Mouse (Mus musculus) hindbrain, embryonic 13.5 days (tissue): ENCODE measurements at regions not wholly inside any gene's neighbourhood (a gene's known extent, or its start where the extent isn't known, plus 50 kb on each side); places are given as distances from the start of the nearest gene placed in this dataset.
A peak's percentile ranks its signal among the peaks of the same experiment; 100 is the strongest.

Source experiments
- ATAC-seq: fragments of 200-750 bp; cut with Nextera tagmentation; 2 replicates; pipeline ENCODE4 v1.8.0; 2017; ENCODE audit warnings: moderate TSS enrichment; ENCODE audit not compliant: low FRiP score
- H3K27ac ChIP-seq: fragments of 300-500 bp; sonication (generic); 2 replicates; pipeline ENCODE4 v1.5.1; 2015; ENCODE audit warnings: inconsistent platforms, mild to moderate bottlenecking, moderate library complexity
- H3K27me3 ChIP-seq: fragments of 300-500 bp; sonication (generic); 2 replicates; pipeline ENCODE4 v1.6.1; 2015; ENCODE audit warnings: mild to moderate bottlenecking, inconsistent platforms
- H3K36me3 ChIP-seq: fragments of 300-500 bp; sonication (generic); 2 replicates; pipeline ENCODE4 v1.6.1; 2015; ENCODE audit warnings: mild to moderate bottlenecking, inconsistent platforms
- H3K4me1 ChIP-seq: fragments of 300-500 bp; sonication (generic); replicated peaks from 2 replicates; pipeline ENCODE4 v1.6.1; 2015; ENCODE audit warnings: inconsistent platforms
- H3K4me2 ChIP-seq: fragments of 300-500 bp; sonication (generic); 2 replicates; pipeline ENCODE4 v1.6.1; 2015; ENCODE audit warnings: inconsistent platforms, mild to moderate bottlenecking, moderate library complexity
- H3K4me3 ChIP-seq: fragments of 300-500 bp; sonication (generic); 2 replicates; pipeline ENCODE4 v1.5.1; 2015; ENCODE audit warnings: mild to moderate bottlenecking, inconsistent platforms
- H3K9ac ChIP-seq: fragments of 300-500 bp; sonication (generic); 2 replicates; pipeline ENCODE4 v1.6.1; 2015; ENCODE audit warnings: mild to moderate bottlenecking, inconsistent platforms
- H3K9me3 ChIP-seq: fragments of 300-500 bp; sonication (generic); 2 replicates; pipeline ENCODE4 v1.6.1; 2016; ENCODE audit warnings: inconsistent platforms
- WGBS: fragments of 180-500 bp; shearing (Covaris S2); methylation state at CpG from one replicate; pipeline ENCODE4 v1.1.7; 2015; 5-methylcytosine and 5-hydroxymethylcytosine counted together

- no peaks in the 10 kb centered on the region for H3K36me3 ChIP-seq
- H3K27ac ChIP-seq, result no peak overlapping the region
- ATAC-seq, result no peak
- H3K9ac ChIP-seq, result peak overlapping the region; percentile 59
- no peaks in the 10 kb centered on the region for H3K9me3 ChIP-seq
- WGBS, result 1% methylated on average over 18 of the region's 18 CpGs
- peaks cover 12% of the 10 kb centered on the region for H3K4me1 ChIP-seq
- peak overlapping the region; percentile 29 for H3K4me3 ChIP-seq
- peaks cover 43% of the 10 kb centered on the region for H3K27me3 ChIP-seq
- peak overlapping the region; percentile 55 for H3K4me2 ChIP-seq
Measured at GRCm38 (mm10) chr2:172613891-172614391, 64.5 kb downstream of the Tfap2c start.

GRCm38 (mm10) chr2:172615148-172615547 is 65.8 kb downstream of the Tfap2c start:
- Histone ChIP-seq H3K4me3 (no peak overlapping the region), H3K4me1 (peaks cover 12% of the 10 kb centered on the region), H3K36me3 (no peaks in the 10 kb centered on the region), H3K9ac (no peak overlapping the region), H3K27ac (no peak overlapping the region), H3K27me3 (peaks cover 49% of the 10 kb centered on the region), H3K4me2 (no peak overlapping the region), H3K9me3 (no peaks in the 10 kb centered on the region)
- ATAC-seq, result no peak
- 34% methylated on average over 2 of the region's 2 CpGs for WGBS

DNA sequence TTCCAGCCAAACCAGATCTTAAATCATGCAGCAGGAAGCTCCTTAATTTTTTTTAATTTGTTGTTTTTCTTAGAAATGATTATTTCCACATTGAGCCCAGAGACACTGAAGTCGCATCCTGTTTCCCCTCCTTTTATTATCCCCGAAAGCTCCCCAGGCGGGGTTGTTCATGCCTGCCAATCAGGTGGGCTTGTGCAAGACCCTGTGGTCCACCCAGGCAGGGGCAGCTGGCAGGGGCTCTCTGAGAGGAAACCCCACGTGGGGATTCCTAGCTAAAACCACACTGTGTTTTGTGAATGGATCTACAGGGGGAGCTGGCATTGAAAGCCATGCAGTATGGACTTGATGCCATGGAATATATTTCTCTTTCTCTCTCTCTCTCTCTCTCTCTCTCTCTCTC is 66.2 kb downstream of the Tfap2c start:
- Histone ChIP-seq H3K27me3 (peaks cover 52% of the 10 kb centered on the region), H3K4me1 (peaks cover 12% of the 10 kb centered on the region)

GRCm38 (mm10) chr2:172619168-172619567 is 69.8 kb downstream of the Tfap2c start:
- Histone ChIP-seq H3K4me3 (no peak overlapping the region), H3K4me2 (no peak overlapping the region), H3K4me1 (peaks cover 11% of the 10 kb centered on the region), H3K27ac (no peak overlapping the region), H3K9me3 (no peaks in the 10 kb centered on the region), H3K9ac (no peak overlapping the region), H3K36me3 (no peaks in the 10 kb centered on the region), H3K27me3 (peaks cover 38% of the 10 kb centered on the region)
- ATAC-seq, result no peak
- 77% methylated on average over 7 of the region's 7 CpGs for WGBS

More for the DNA sequence above, 66.2 kb downstream of the Tfap2c start:
- no peak overlapping the region for H3K9ac ChIP-seq
- ATAC-seq, result no peak
- H3K4me2 ChIP-seq, result no peak overlapping the region
- 18% methylated on average over 4 of the region's 4 CpGs for WGBS
- no peak overlapping the region for H3K4me3 ChIP-seq
- H3K27ac ChIP-seq, result no peak overlapping the region
- H3K36me3 ChIP-seq, result no peaks in the 10 kb centered on the region
- no peaks in the 10 kb centered on the region for H3K9me3 ChIP-seq

DNA sequence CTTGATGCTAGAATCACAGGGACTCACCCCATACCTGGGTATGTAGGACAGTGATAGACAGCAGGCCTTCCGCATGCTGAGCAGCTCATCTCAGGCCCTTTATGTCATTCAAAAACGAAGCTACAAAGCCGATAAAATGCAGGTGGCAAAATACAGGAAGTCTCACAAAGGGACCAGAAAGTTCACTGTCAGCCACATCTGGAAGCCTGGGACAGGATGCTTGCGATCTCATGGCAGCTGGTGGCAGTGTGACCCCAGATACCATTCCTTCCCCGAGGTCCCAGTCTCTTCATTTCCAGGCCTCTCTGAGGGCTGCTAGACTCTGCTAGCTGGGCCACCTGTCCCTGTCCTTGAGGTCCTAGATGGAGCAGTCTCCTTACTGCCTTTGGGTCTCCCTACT is 70.6 kb downstream of the Tfap2c start:
- Histone ChIP-seq H3K36me3 (no peaks in the 10 kb centered on the region), H3K27me3 (peaks cover 32% of the 10 kb centered on the region), H3K27ac (no peak overlapping the region), H3K4me2 (no peak overlapping the region), H3K4me3 (no peak overlapping the region), H3K9me3 (no peaks in the 10 kb centered on the region), H3K4me1 (peaks cover 7% of the 10 kb centered on the region; the same call in 1 of the 2 replicates), H3K9ac (no peak overlapping the region)
- ATAC-seq, result no peak
- WGBS, result 65% methylated on average over 5 of the region's 5 CpGs

DNA sequence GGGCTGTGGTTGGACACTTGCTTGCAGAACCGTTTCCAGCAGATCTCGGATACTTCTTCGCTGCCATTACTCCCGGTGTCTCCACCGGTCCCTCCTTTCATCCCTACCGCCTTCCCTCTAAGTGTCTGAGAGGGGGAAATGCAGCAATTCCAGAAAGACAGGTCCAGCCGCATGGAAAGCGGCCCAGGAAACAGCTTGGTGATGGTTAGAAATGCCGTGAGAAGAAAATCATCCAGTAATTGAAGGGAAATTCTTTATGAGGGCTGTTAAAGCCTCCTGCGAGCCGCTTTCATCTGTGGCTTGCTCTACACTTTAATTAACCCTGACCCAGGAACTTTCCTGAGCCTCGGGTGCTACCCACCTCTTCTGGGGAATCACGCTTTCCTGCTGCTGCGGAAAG is 74.3 kb downstream of the Tfap2c start:
- 16% methylated on average over 14 of the region's 14 CpGs for WGBS
- Histone ChIP-seq H3K4me1 (peaks cover 5% of the 10 kb centered on the region; the same call in 1 of the 2 replicates), H3K36me3 (no peaks in the 10 kb centered on the region), H3K9ac (no peak overlapping the region), H3K27me3 (peaks cover 26% of the 10 kb centered on the region), H3K4me2 (no peak overlapping the region), H3K27ac (no peak overlapping the region), H3K9me3 (no peaks in the 10 kb centered on the region), H3K4me3 (no peak overlapping the region)
- ATAC-seq, result no peak

DNA sequence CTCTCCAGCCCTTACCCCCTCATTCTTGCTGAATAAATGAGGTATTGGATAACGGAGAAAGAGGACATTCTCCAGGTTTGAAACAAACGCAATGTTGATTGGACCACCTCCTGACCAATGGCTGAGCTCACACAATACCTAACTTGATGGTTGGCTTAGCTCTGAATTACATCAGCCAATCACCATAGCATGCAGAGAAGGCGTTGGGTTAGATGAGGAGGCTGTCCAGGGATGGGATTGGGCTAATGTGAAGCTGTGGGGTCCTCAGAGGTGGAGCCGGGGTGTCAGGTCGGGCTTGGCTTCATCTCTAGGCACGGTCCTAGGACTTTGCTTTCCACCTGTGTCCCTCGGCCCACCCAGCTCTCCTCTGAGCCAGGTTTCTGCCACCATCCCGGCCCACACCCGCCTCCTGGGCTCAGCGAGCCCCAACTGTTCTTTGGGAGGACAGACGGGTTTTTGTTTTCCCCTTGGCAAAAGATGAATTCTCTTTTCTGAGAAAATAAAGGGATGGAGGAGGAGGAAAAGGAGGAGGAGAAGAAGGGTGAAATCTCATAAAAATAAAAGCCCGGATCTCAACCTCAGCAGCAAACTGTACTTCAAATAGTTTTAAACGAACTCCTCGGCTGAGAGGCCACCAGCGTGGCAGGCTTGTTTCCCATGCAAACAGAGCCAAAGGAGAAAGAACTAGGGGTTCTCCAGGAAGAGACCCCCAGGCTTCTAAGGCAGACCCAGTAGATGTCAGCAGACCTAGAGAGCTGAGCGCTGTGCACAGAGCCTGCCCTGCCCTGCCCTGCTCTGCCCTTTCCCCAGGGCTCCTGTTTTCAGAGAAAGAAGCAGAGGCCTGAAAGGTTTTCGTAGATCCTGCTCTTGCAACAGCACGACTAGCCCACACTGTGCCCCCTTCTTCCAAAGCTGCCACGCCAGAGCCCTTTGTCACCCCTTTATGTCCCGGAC is 78.2 kb downstream of the Tfap2c start:
- Histone ChIP-seq H3K4me1 (peaks cover 5% of the 10 kb centered on the region; the same call in 1 of the 2 replicates), H3K4me3 (no peak overlapping the region), H3K27ac (no peak overlapping the region), H3K4me2 (no peak overlapping the region), H3K27me3 (peaks cover 17% of the 10 kb centered on the region), H3K36me3 (no peaks in the 10 kb centered on the region), H3K9me3 (no peaks in the 10 kb centered on the region), H3K9ac (no peak overlapping the region)
- no peak for ATAC-seq
- WGBS, result 72% methylated on average over 20 of the region's 20 CpGs

GRCm38 (mm10) chr2:172630333-172630732 is 80.9 kb downstream of the Tfap2c start:
- H3K4me2 ChIP-seq, result no peak overlapping the region
- H3K4me3 ChIP-seq, result no peak overlapping the region
- ATAC-seq, result no peak
- H3K9me3 ChIP-seq, result no peaks in the 10 kb centered on the region
- H3K4me1 ChIP-seq, result no peaks in the 10 kb centered on the region
- no peak overlapping the region for H3K27ac ChIP-seq
- 0 out of 2 replicates have a peak, but pooled peaks cover 4% of the 10 kb centered on the region for H3K27me3 ChIP-seq
- no peaks in the 10 kb centered on the region for H3K36me3 ChIP-seq
- H3K9ac ChIP-seq, result no peak overlapping the region
- WGBS, result 76% methylated on average over 3 of the region's 3 CpGs

DNA sequence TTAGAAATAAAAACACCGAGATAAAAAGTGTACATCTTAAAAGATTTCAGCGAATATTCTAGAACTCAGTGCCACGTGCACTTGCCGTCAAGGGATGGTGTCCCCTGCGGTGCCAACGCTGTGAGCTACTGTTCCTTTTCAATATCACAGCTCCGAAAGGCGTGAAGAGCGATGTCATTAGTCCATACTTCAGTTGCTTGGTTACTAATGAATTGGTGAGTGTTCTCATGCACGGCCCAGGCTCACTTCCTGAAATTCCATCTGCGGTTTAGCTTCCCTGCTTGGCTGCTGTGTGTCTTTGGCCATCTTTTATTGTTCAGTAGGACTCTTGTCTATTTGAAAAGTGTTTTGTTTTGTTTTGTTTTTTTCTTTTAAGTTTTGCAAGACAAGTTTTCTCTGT is 93.2 kb downstream of the Tfap2c start:
- 49% methylated on average over 11 of the region's 11 CpGs for WGBS
- ATAC-seq, result no peak
- Histone ChIP-seq H3K9me3 (no peaks in the 10 kb centered on the region), H3K9ac (no peak overlapping the region), H3K4me3 (no peak overlapping the region), H3K27me3 (peaks cover 25% of the 10 kb centered on the region), H3K4me1 (peaks cover 6% of the 10 kb centered on the region; the same call in 1 of the 2 replicates), H3K27ac (no peak overlapping the region), H3K36me3 (no peaks in the 10 kb centered on the region), H3K4me2 (no peak overlapping the region)

DNA sequence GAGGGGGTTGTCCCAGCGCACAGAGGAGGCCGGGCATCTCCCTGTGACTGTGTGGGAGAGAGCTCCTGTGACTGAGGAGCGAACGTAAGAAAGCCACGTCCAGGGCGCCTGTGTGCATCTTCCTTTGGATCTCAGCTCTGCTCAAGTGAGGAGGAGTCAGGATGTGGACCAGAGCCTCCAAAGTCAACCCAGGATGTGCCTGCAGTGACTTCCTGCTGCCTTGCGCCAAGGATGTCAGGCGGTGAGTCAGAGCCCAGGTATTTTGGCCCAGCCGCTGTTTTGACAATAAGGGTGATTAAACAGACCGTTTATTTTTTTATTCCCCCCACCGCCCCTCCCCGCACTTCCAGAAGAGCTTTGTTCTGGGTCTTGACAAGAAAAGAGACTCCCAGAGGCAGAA is 94.5 kb downstream of the Tfap2c start:
- H3K4me3 ChIP-seq, result no peak overlapping the region
- H3K27me3 ChIP-seq, result peaks cover 30% of the 10 kb centered on the region
- H3K27ac ChIP-seq, result no peak overlapping the region
- H3K9ac ChIP-seq, result no peak overlapping the region
- peaks cover 6% of the 10 kb centered on the region; the same call in 1 of the 2 replicates for H3K4me1 ChIP-seq
- no peak overlapping the region for H3K4me2 ChIP-seq
- ATAC-seq, result no peak
- no peaks in the 10 kb centered on the region for H3K9me3 ChIP-seq
- 39% methylated on average over 12 of the region's 12 CpGs for WGBS
- H3K36me3 ChIP-seq, result no peaks in the 10 kb centered on the region

- Histone ChIP-seq H3K4me3 (no peak overlapping the region), H3K36me3 (no peaks in the 10 kb centered on the region), H3K27ac (no peak overlapping the region), H3K4me2 (no peak overlapping the region), H3K4me1 (peaks cover 6% of the 10 kb centered on the region; the same call in 1 of the 2 replicates), H3K9me3 (no peaks in the 10 kb centered on the region), H3K27me3 (peaks cover 30% of the 10 kb centered on the region), H3K9ac (no peak overlapping the region)
- 50% methylated on average over 6 of the region's 6 CpGs for WGBS
- ATAC-seq, result no peak
Measured at GRCm38 (mm10) chr2:172644451-172644850, 95.1 kb downstream of the Tfap2c start.

GRCm38 (mm10) chr2:172648072-172648471 is 98.7 kb downstream of the Tfap2c start:
- Histone ChIP-seq H3K36me3 (no peaks in the 10 kb centered on the region), H3K4me2 (no peak overlapping the region), H3K9me3 (no peaks in the 10 kb centered on the region), H3K27ac (no peak overlapping the region), H3K9ac (no peak overlapping the region), H3K4me3 (no peak overlapping the region), H3K4me1 (peaks cover 6% of the 10 kb centered on the region; the same call in 1 of the 2 replicates), H3K27me3 (peaks cover 30% of the 10 kb centered on the region)
- WGBS, result 77% methylated on average over 11 of the region's 11 CpGs
- ATAC-seq, result no peak
